Mouse (Mus musculus) heart, adult 2 months (tissue): ENCODE results near the gene Sash3.

Experiments used
- CTCF ChIP-seq: fragments of 200-600 bp; IDR thresholded peaks from 2 replicates; pipeline ENCODE4 v1.8.1; 2022; ENCODE audit warnings: antibody characterized with exemption, mild to moderate bottlenecking, moderate library complexity
- EP300 ChIP-seq: fragments of 200-500 bp; IDR thresholded peaks from 2 replicates; pipeline ENCODE4 v1.6.1; 2011; ENCODE audit warnings: low read depth, low read length, control low read depth; ENCODE audit not compliant: insufficient read depth
- POLR2A ChIP-seq: fragments of 200-500 bp; IDR thresholded peaks from 2 replicates; pipeline ENCODE4 v1.6.1; 2011; ENCODE audit warnings: mild to moderate bottlenecking, low read depth, low read length, control low read depth; ENCODE audit not compliant: insufficient read depth

DNA sequence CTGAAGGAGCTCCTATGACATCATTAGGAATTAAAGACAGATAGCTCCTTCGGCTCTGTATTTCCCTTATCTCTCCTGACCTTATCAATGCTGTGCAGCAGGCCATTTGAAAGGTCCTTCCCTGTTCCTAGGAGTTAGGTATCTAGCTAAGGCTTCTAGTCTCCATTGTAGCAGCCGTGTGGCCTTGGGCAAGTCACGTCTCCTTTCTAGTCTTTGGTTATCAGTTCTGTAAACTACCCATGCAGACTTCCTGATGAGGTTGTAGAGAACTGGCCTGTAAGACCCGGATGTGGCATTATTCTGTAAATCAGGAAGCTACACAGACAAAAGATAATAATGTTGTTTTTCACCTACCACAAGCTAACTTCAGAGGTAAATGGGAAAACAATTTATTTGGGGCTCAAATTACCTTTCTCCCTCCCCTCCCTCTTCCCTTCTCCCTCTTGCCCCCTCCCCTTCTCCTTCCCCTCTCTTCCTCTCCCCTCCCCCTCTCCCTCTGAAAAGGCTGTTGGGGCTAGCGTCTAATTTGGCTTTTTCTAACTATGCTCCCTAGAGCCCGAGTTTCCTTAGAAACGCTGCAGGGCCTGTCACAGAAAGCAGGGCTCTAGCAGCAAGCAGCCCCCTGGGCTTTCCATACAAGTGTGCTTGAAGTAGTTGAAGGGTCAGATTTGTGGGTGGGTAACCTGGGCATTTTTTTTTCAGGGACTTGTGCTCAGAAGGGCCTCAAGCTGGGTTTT lies 7.5 kb upstream of the Sash3 start:
- TF ChIP-seq CTCF (no peak), POLR2A (no peak), EP300 (no peak)
